Mouse (Mus musculus) right cerebral cortex, postnatal 36 days (tissue): ENCODE measurements around the gene Mrpl30.

Experiments used
- DNase-seq, 2 experiments: peaks; one replicate each; pipeline ENCODE4 v3.0.0; 2022; ENCODE audit warnings: low spot score in 2 of 2, mixed read lengths in 1 of 2

Gene Mrpl30

GRCm38 (mm10) chr1:37900288-37900687 lies 10.0 kb downstream of the Mrpl30 start:
- no peak for DNase-seq

- DNase-seq: no peak
These were observed 12.9 kb downstream of the Mrpl30 start for GRCm38 (mm10) chr1:37903178-37903577.

GRCm38 (mm10) chr1:37912751-37913150 lies 22.5 kb downstream of the Mrpl30 start:
- no peak for DNase-seq

- no peak for DNase-seq
These were observed 26.1 kb downstream of the Mrpl30 start, which contains the start of gene Lyg2 for GRCm38 (mm10) chr1:37916393-37916792. Lyg2 (minus strand) TSS chr1:37916493.

GRCm38 (mm10) chr1:37917666-37918065 lies 27.4 kb downstream of the Mrpl30 start:
- no peak for DNase-seq

- no peak for DNase-seq
These were observed 27.8 kb downstream of the Mrpl30 start for GRCm38 (mm10) chr1:37918096-37918495.

- no peak for DNase-seq
These were observed 32.3 kb downstream of the Mrpl30 start for GRCm38 (mm10) chr1:37922536-37922935.

GRCm38 (mm10) chr1:37925971-37926370 lies 35.7 kb downstream of the Mrpl30 start:
- DNase-seq: no peak

- DNase-seq: no peak
These were observed 41.5 kb downstream of the Mrpl30 start for GRCm38 (mm10) chr1:37931806-37932205.
